Mouse (Mus musculus) myocyte (in vitro differentiated cells): ENCODE measurements around the gene Nexn.

Experiments
- CEBPB ChIP-seq: IDR thresholded peaks from 2 replicates; pipeline ENCODE4 v1.6.1; 2011; ENCODE audit warnings: mild to moderate bottlenecking, moderate library complexity; ENCODE audit not compliant: poor library complexity, insufficient read depth, severe bottlenecking
- E2F4 ChIP-seq: IDR thresholded peaks from one replicate; pipeline ENCODE4 v1.6.1; 2011; ENCODE audit warnings: mild to moderate bottlenecking, control low read depth, moderate library complexity; ENCODE audit not compliant: insufficient read depth
- MAX ChIP-seq: IDR thresholded peaks from one replicate; pipeline ENCODE4 v1.6.1; 2011; ENCODE audit warnings: low read depth, mild to moderate bottlenecking, control low read depth
- MYOD1 ChIP-seq, 3 experiments: IDR thresholded peaks; one replicate each; pipeline ENCODE4 v1.6.1; 2011; ENCODE audit warnings: control low read depth in 2 of 3, low read depth in 2 of 3, mild to moderate bottlenecking in 2 of 3, moderate library complexity in 1 of 3; ENCODE audit not compliant: insufficient read length in 2 of 3, control insufficient read depth in 1 of 3
- MYOG ChIP-seq, 3 experiments: IDR thresholded peaks; one replicate each; pipeline ENCODE4 v1.6.1; 2011; ENCODE audit warnings: control low read depth in 2 of 3, low read depth in 2 of 3, mild to moderate bottlenecking in 2 of 3; ENCODE audit not compliant: insufficient read length in 2 of 3, control insufficient read depth in 1 of 3, insufficient read depth in 1 of 3
- POLR2A ChIP-seq: IDR thresholded peaks from one replicate; pipeline ENCODE4 v1.6.1; 2011; ENCODE audit warnings: low read depth, mild to moderate bottlenecking, control low read depth, moderate library complexity; ENCODE audit not compliant: insufficient read length
- POLR2AphosphoS2 ChIP-seq: IDR thresholded peaks from one replicate; pipeline ENCODE4 v1.6.1; 2011; ENCODE audit warnings: low read depth, control low read depth; ENCODE audit not compliant: insufficient read length
- TCF12 ChIP-seq: IDR thresholded peaks from one replicate; pipeline ENCODE4 v1.6.1; 2011; ENCODE audit warnings: mild to moderate bottlenecking, control low read depth; ENCODE audit not compliant: poor library complexity, insufficient read depth, severe bottlenecking
- TCF3 ChIP-seq: IDR thresholded peaks from one replicate; pipeline ENCODE4 v1.6.1; 2011; ENCODE audit warnings: low read depth, control low read depth; ENCODE audit not compliant: insufficient read length

- TF ChIP-seq MYOD1 (IDR thresholded peaks at IDR 0.05; ENCODE audit: control insufficient read depth in 1 of 3, insufficient read length in 2 of 3, low read depth in 2 of 3): peak in 1 of 3 experiments; percentile 29
- TF ChIP-seq POLR2AphosphoS2: peak; percentile 93
- TF ChIP-seq TCF12: no peak
- no peak for TF ChIP-seq MAX
- peak; percentile 98 for TF ChIP-seq POLR2A
- TF ChIP-seq E2F4: no peak
- TF ChIP-seq TCF3: no peak
- no peak for TF ChIP-seq CEBPB
- TF ChIP-seq MYOG (IDR thresholded peaks at IDR 0.05; ENCODE audit: control insufficient read depth in 1 of 3, insufficient read depth in 1 of 3, insufficient read length in 2 of 3, low read depth in 2 of 3): no peak
These were observed 56.0 kb downstream of the Nexn start, which contains the start of the genes Dnajb4 and Fubp1 for GRCm38 (mm10) chr3:152209967-152210634.
